Mouse (Mus musculus) MEL (cell line): ENCODE results near the gene Ryr3. TPM values are rescaled to one million over a fixed set of nuclear protein-coding genes. Genes with fewer than 3 reads are reported as not detected.

Experiments used
- DNase-seq: peaks from one replicate; pipeline ENCODE4 v3.0.0; 2011; ENCODE audit warnings: low read depth, low spot score
- H3K27ac ChIP-seq: 2 replicates; pipeline ENCODE4 v1.5.1; 2012; ENCODE audit warnings: low read depth, mild to moderate bottlenecking, control low read depth, low read length, moderate library complexity; ENCODE audit not compliant: control insufficient read depth
- H3K27me3 ChIP-seq, 2 experiments: fragments of 150-350 bp in 1 of 2; sonication (generic) in 1 of 2; 2 replicates each; pipeline ENCODE4 v1.6.1; 2012; ENCODE audit warnings: low read length in 2 of 2, mild to moderate bottlenecking in 2 of 2, improper control_type of control experiment in 1 of 2, moderate library complexity in 1 of 2; ENCODE audit not compliant: insufficient read depth in 2 of 2, control insufficient read depth in 1 of 2
- H3K36me3 ChIP-seq, 2 experiments: 2 replicates each; pipeline ENCODE4 v1.6.1; 2012 to 2014; ENCODE audit warnings: low read length in 2 of 2, improper control_type of control experiment in 1 of 2, inconsistent platforms in 1 of 2, mild to moderate bottlenecking in 1 of 2; ENCODE audit not compliant: insufficient read depth in 2 of 2, control insufficient read depth in 1 of 2
- H3K4me1 ChIP-seq, 2 experiments: fragments of 150-350 bp in 1 of 2; sonication (generic) in 1 of 2; 2 replicates each; pipeline ENCODE4 v1.6.1; 2012; ENCODE audit warnings: low read length in 2 of 2, improper control_type of control experiment in 1 of 2, mild to moderate bottlenecking in 1 of 2; ENCODE audit not compliant: insufficient read depth in 2 of 2, control insufficient read depth in 1 of 2
- H3K4me3 ChIP-seq, 2 experiments: fragments of 150-350 bp in 1 of 2; sonication (generic) in 1 of 2; 2 replicates each; pipeline ENCODE4 v1.5.1; 2012; ENCODE audit warnings: low read depth in 2 of 2, low read length in 2 of 2, mild to moderate bottlenecking in 2 of 2, moderate library complexity in 2 of 2, control low read depth in 1 of 2, improper control_type of control experiment in 1 of 2; ENCODE audit not compliant: control insufficient read depth in 1 of 2, insufficient read depth in 1 of 2
- H3K79me2 ChIP-seq: 2 replicates; pipeline ENCODE4 v1.6.1; 2012; ENCODE audit warnings: mild to moderate bottlenecking, low read length, moderate library complexity; ENCODE audit not compliant: control insufficient read depth, poor library complexity, insufficient read depth
- H3K9ac ChIP-seq: 2 replicates; pipeline ENCODE4 v1.6.1; 2012; ENCODE audit warnings: low read depth, mild to moderate bottlenecking, control low read depth, low read length, moderate library complexity; ENCODE audit not compliant: control insufficient read depth, poor library complexity, severe bottlenecking
- H3K9me3 ChIP-seq: fragments of 150-350 bp; sonication (generic); replicated peaks from 2 replicates; pipeline ENCODE4 v1.6.1; 2012; ENCODE audit warnings: mild to moderate bottlenecking, low read length, improper control_type of control experiment, moderate library complexity; ENCODE audit not compliant: insufficient read depth
- CHD1 ChIP-seq: IDR thresholded peaks from 2 replicates; pipeline ENCODE4 v1.6.1; 2012; ENCODE audit warnings: low read depth, mild to moderate bottlenecking, inconsistent platforms, low read length, improper control_type of control experiment
- CTCF ChIP-seq, 3 experiments: IDR thresholded peaks in 2 of 3; conservative IDR thresholded peaks in 1 of 3; 2 replicates each; pipeline ENCODE4 v1.5.1; 2011 to 2012; ENCODE audit warnings: low read length in 3 of 3, low read depth in 2 of 3, mild to moderate bottlenecking in 2 of 3, improper control_type of control experiment in 1 of 3, inconsistent platforms in 1 of 3, mixed read lengths in 1 of 3, moderate library complexity in 1 of 3; ENCODE audit not compliant: control insufficient read depth in 1 of 3, insufficient read depth in 1 of 3, poor library complexity in 1 of 3, severe bottlenecking in 1 of 3
- ELF1 ChIP-seq: IDR thresholded peaks from 2 replicates; pipeline ENCODE4 v1.6.1; 2014; ENCODE audit warnings: low read depth, mild to moderate bottlenecking, inconsistent platforms, low read length, improper control_type of control experiment, moderate library complexity
- EP300 ChIP-seq, 2 experiments: IDR thresholded peaks; 2 replicates each; pipeline ENCODE4 v1.6.1; 2011; ENCODE audit warnings: improper control_type of control experiment in 2 of 2, low read length in 2 of 2, low read depth in 1 of 2, mild to moderate bottlenecking in 1 of 2
- GATA1 ChIP-seq: IDR thresholded peaks from 2 replicates; pipeline ENCODE4 v1.6.1; 2011; ENCODE audit warnings: low read depth, low read length, improper control_type of control experiment
- MAZ ChIP-seq: IDR thresholded peaks from 2 replicates; pipeline ENCODE4 v1.6.1; 2012; ENCODE audit warnings: low read depth, mild to moderate bottlenecking, inconsistent platforms, low read length, improper control_type of control experiment
- MXI1 ChIP-seq: IDR thresholded peaks from 2 replicates; pipeline ENCODE4 v1.6.1; 2011; ENCODE audit warnings: mild to moderate bottlenecking, low read depth, low read length, improper control_type of control experiment
- MYB ChIP-seq: IDR thresholded peaks from 2 replicates; pipeline ENCODE4 v1.6.1; 2011; ENCODE audit warnings: mild to moderate bottlenecking, low read depth, low read length, improper control_type of control experiment
- MYC ChIP-seq: IDR thresholded peaks from 2 replicates; pipeline ENCODE4 v1.6.1; 2011; ENCODE audit warnings: low read depth, mild to moderate bottlenecking, low read length, improper control_type of control experiment, moderate library complexity
- NELFE ChIP-seq: IDR thresholded peaks from 2 replicates; pipeline ENCODE4 v1.6.1; 2011; ENCODE audit warnings: low read depth, low read length, improper control_type of control experiment
- NRF1 ChIP-seq: IDR thresholded peaks from 2 replicates; pipeline ENCODE4 v1.6.1; 2014; ENCODE audit warnings: low read depth, mild to moderate bottlenecking, inconsistent platforms, low read length, improper control_type of control experiment, moderate library complexity; ENCODE audit not compliant: poor library complexity, insufficient read depth, severe bottlenecking
- POLR2AphosphoS5 ChIP-seq: IDR thresholded peaks from 2 replicates; pipeline ENCODE4 v1.6.1; 2012; ENCODE audit warnings: low read depth, borderline replicate concordance, mild to moderate bottlenecking, inconsistent platforms, low read length, moderate library complexity, mixed read lengths
- RCOR1 ChIP-seq: IDR thresholded peaks from 2 replicates; pipeline ENCODE4 v1.6.1; 2012; ENCODE audit warnings: low read depth, mild to moderate bottlenecking, inconsistent platforms, low read length, improper control_type of control experiment
- SIN3A ChIP-seq: IDR thresholded peaks from 2 replicates; pipeline ENCODE4 v1.6.1; 2012; ENCODE audit warnings: low read length, improper control_type of control experiment, inconsistent platforms
- SMC3 ChIP-seq: IDR thresholded peaks from 2 replicates; pipeline ENCODE4 v1.6.1; 2011; ENCODE audit warnings: low read depth, low read length, improper control_type of control experiment
- TAL1 ChIP-seq: IDR thresholded peaks from 2 replicates; pipeline ENCODE4 v1.6.1; 2012; ENCODE audit warnings: mild to moderate bottlenecking, inconsistent platforms, low read length, moderate library complexity, mixed read lengths
- TBP ChIP-seq: IDR thresholded peaks from 2 replicates; pipeline ENCODE4 v1.8.0; 2011; ENCODE audit warnings: low read depth, low read length, improper control_type of control experiment
- UBTF ChIP-seq: IDR thresholded peaks from 2 replicates; pipeline ENCODE4 v1.6.1; 2012; ENCODE audit warnings: low read depth, mild to moderate bottlenecking, inconsistent platforms, low read length, improper control_type of control experiment, moderate library complexity, borderline replicate concordance; ENCODE audit not compliant: insufficient read depth
- USF1 ChIP-seq: IDR thresholded peaks from 2 replicates; pipeline ENCODE4 v1.6.1; 2014; ENCODE audit warnings: low read depth, mild to moderate bottlenecking, inconsistent platforms, low read length, improper control_type of control experiment, moderate library complexity
- USF2 ChIP-seq, 2 experiments: IDR thresholded peaks; 2 replicates each; pipeline ENCODE4 v1.6.1; 2011 to 2012; ENCODE audit warnings: improper control_type of control experiment in 2 of 2, low read length in 2 of 2, borderline replicate concordance in 1 of 2, inconsistent platforms in 1 of 2, low read depth in 1 of 2, mild to moderate bottlenecking in 1 of 2; ENCODE audit not compliant: insufficient read depth in 1 of 2
- ZMIZ1 ChIP-seq: IDR thresholded peaks from 2 replicates; pipeline ENCODE4 v1.6.1; 2012; ENCODE audit warnings: low read depth, mild to moderate bottlenecking, inconsistent platforms, low read length, improper control_type of control experiment, moderate library complexity
- ZNF384 ChIP-seq: IDR thresholded peaks from 2 replicates; pipeline ENCODE4 v1.6.1; 2012; ENCODE audit warnings: low read depth, mild to moderate bottlenecking, inconsistent platforms, low read length, improper control_type of control experiment
- polyA plus RNA-seq, 2 experiments: library from polyadenylated mRNA; stranded (reverse) in 1 of 2; unstranded in 1 of 2; fragments of >175 nt in 1 of 2; fragments of >200 nt in 1 of 2; gene quantifications; 2 replicates each; pipeline versions ENCODE4 v1.2.1 to v1.2.4; 2012; ENCODE audit warnings: low replicate concordance in 2 of 2, low read depth in 1 of 2; ENCODE audit not compliant: insufficient read length in 2 of 2, insufficient read depth in 1 of 2, missing spikeins in 1 of 2
- total RNA-seq: library from RNA; depleted of rRNA; stranded (reverse); fragments of 300-350 nt; gene quantifications from 2 replicates; pipeline ENCODE4 v1.2.3, GENCODE M21; 2012

Gene Ryr3
- total and polyA plus RNA-seq, 3 experiments: 0.04 TPM; not detected in 2

- no peaks in the 10 kb centered on the region; a peak in 1 of 4 replicates for H3K27me3 ChIP-seq
- no peaks in the 10 kb centered on the region for H3K9me3 ChIP-seq
- H3K4me1 ChIP-seq: no peaks in the 10 kb centered on the region; a peak in 1 of 4 replicates
- TF ChIP-seq UBTF (no peak), CTCF (IDR thresholded peaks at IDR 0.05 in 2 of 3, conservative IDR thresholded peaks at IDR 0.05 in 1 of 3; ENCODE audit: control insufficient read depth in 1 of 3, insufficient read depth in 1 of 3, low read depth in 2 of 3, low read length in 3 of 3, poor library complexity in 1 of 3, severe bottlenecking in 1 of 3) (no peak), EP300 (IDR thresholded peaks at IDR 0.05; ENCODE audit: low read depth in 1 of 2, low read length in 2 of 2) (no peak), NRF1 (no peak), MAZ (no peak), POLR2AphosphoS5 (no peak), TBP (no peak), GATA1 (no peak), RCOR1 (no peak), ZNF384 (no peak), MYC (no peak), ZMIZ1 (no peak), NELFE (no peak), TAL1 (no peak), CHD1 (no peak), SIN3A (no peak), SMC3 (no peak), USF2 (IDR thresholded peaks at IDR 0.05; ENCODE audit: borderline replicate concordance in 1 of 2, insufficient read depth in 1 of 2, low read depth in 1 of 2, low read length in 2 of 2) (no peak), MXI1 (no peak)
- no peaks in the 10 kb centered on the region for H3K79me2 ChIP-seq
- H3K9ac ChIP-seq: no peak overlapping the region
- H3K27ac ChIP-seq: no peak overlapping the region
- no peak for DNase-seq
- peaks cover 0 to 2% of the 10 kb centered on the region in 2 experiments; a peak in 1 of 4 replicates for H3K36me3 ChIP-seq
- no peak overlapping the region for H3K4me3 ChIP-seq
Measured at GRCm38 (mm10) chr2:112761196-112761913, 455.5 kb downstream of the Ryr3 start.

GRCm38 (mm10) chr2:112760692-112761091 is 456.2 kb downstream of the Ryr3 start:
- H3K79me2 ChIP-seq: no peaks in the 10 kb centered on the region
- H3K27me3 ChIP-seq: no peaks in the 10 kb centered on the region; a peak in 1 of 4 replicates
- H3K9ac ChIP-seq: no peak overlapping the region
- H3K4me3 ChIP-seq: no peak overlapping the region
- TF ChIP-seq ELF1 (no peak), EP300 (IDR thresholded peaks at IDR 0.05; ENCODE audit: low read depth in 1 of 2, low read length in 2 of 2) (no peak), USF1 (no peak), SIN3A (no peak), MYB (no peak), MXI1 (no peak), CHD1 (no peak), GATA1 (no peak)
- TF ChIP-seq, all 39 proteins: peak for 0
- DNase-seq: no peak
- Histone ChIP-seq H3K27ac (no peak overlapping the region), H3K4me1 (no peaks in the 10 kb centered on the region; a peak in 1 of 4 replicates), H3K36me3 (peaks cover 0 to 2% of the 10 kb centered on the region in 2 experiments; a peak in 1 of 4 replicates), H3K9me3 (no peaks in the 10 kb centered on the region)
